ENCODE assay signal across 17 mouse cellular contexts in genomic region chr2:93746162-93746561, GRCm38 (mm10).
DNase-seq lines count a peak whose midpoint lies in the region; ATAC-seq and TF ChIP-seq lines count a peak whose summit lies in the region.
"Had no signal": no experiment of that assay in that cellular context is flagged by ENCODE, and none has a peak within 500 bp of the region (broad histone marks: within the 10 kb centered on the region; RNA-seq: fewer than 3 reads in every experiment).

No protein-coding gene starts in this region.

- WGBS in liver, adult 2 months: 27% methylated on average over 5 of the region's 5 CpGs
- WGBS in hindbrain, embryonic 12.5 days: 69% methylated on average over 5 of the region's 5 CpGs

- H3K36me3 ChIP-seq in liver, adult 2 months (ENCODE audit: control insufficient read depth, insufficient read depth, low read length): no peaks in the 10 kb centered on the region
- H3K36me3 ChIP-seq in hindbrain, embryonic 12.5 days: no peaks in the 10 kb centered on the region
- H3K36me3 ChIP-seq: forebrain, embryonic 10.5 days; limb, embryonic 15.5 days had no signal

- no peaks in the 10 kb centered on the region for H3K9me3 ChIP-seq in hindbrain, embryonic 12.5 days (replicated peaks)
- H3K9me3 ChIP-seq: forebrain, embryonic 10.5 days; G1E; limb, embryonic 15.5 days had no signal

- peaks cover 29% of the 10 kb centered on the region for H3K4me1 ChIP-seq in liver, adult 2 months (ENCODE audit: control insufficient read depth, insufficient read depth, low read length)
- H3K4me1 ChIP-seq in hindbrain, embryonic 12.5 days: peaks cover 24% of the 10 kb centered on the region

- peaks cover 6% of the 10 kb centered on the region; the same call in 1 of the 2 replicates for H3K79me2 ChIP-seq in liver, adult 2 months (ENCODE audit: control insufficient read depth, insufficient read depth, low read length)

- no peak overlapping the region for H3K4me2 ChIP-seq in hindbrain, embryonic 12.5 days (replicated peaks)
- H3K4me2 ChIP-seq: limb, embryonic 15.5 days had no signal

- no peak for TF ChIP-seq CTCF in liver, adult 2 months (IDR thresholded peaks at IDR 0.05; ENCODE audit: low read depth, low read length)

- no peak for TF ChIP-seq POLR2A in liver, adult 2 months (IDR thresholded peaks at IDR 0.05; ENCODE audit: extremely low read depth, insufficient read depth, low read length)

- no peak overlapping the region for H3K4me3 ChIP-seq in liver, adult 2 months (ENCODE audit: insufficient read depth, low read depth, low read length)
- H3K4me3 ChIP-seq in hindbrain, embryonic 12.5 days: no peak overlapping the region
- H3K4me3 ChIP-seq: forebrain, embryonic 10.5 days; left cerebral cortex, adult 2 months; limb, embryonic 15.5 days had no signal

- H3K9ac ChIP-seq in liver, adult 2 months (ENCODE audit: low read depth, low read length): peak overlapping the region; percentile 5; the same call in 1 of the 2 replicates
- no peak overlapping the region for H3K9ac ChIP-seq in hindbrain, embryonic 12.5 days
- H3K9ac ChIP-seq: limb, embryonic 15.5 days had no signal

- H3K27me3 ChIP-seq in liver, adult 2 months (ENCODE audit: control insufficient read depth, insufficient read depth, low read length): no peaks in the 10 kb centered on the region
- no peaks in the 10 kb centered on the region for H3K27me3 ChIP-seq in hindbrain, embryonic 12.5 days
- H3K27me3 ChIP-seq: limb, embryonic 15.5 days had no signal

- ATAC-seq in activated CD4-positive, CD25-positive, alpha-beta regulatory T cell, adult 4 months: peak; percentile 91
- no peak for ATAC-seq in hindbrain, embryonic 12.5 days (ENCODE audit: low FRiP score)

- peak overlapping the region; percentile 96 for H3K27ac ChIP-seq in liver, adult 2 months (replicated peaks; ENCODE audit: insufficient read depth, low read depth, low read length)
- no peak overlapping the region for H3K27ac ChIP-seq in hindbrain, embryonic 12.5 days
- H3K27ac ChIP-seq: left cerebral cortex, adult 2 months; limb, embryonic 15.5 days had no signal

- peak; percentile 92 for DNase-seq in liver, adult 2 months (ENCODE audit: extremely low read depth, low read depth, low spot score)
- no peak for DNase-seq in liver
- DNase-seq in induced T-regulatory cell, adult 2 months (ENCODE audit: low read depth): peak; percentile 76
- peak; percentile 16 for DNase-seq in naive thymus-derived CD4-positive, alpha-beta T cell, adult 2 months (ENCODE audit: low read depth)
- no peak for DNase-seq in kidney, postnatal 25 days
- no peak for DNase-seq in heart, adult 8-10 months (ENCODE audit: low spot score)
- DNase-seq: B cell, adult 2 months; cerebellum, adult 9-11 months; kidney, adult 2 months; spleen, adult 18-20 months; thymus, postnatal 4 days had no signal

Comparison
In these comparisons a context has a peak if more than half of its experiments do, and no peak if none do; other contexts are left out.
1. DNase-seq: peak in liver, adult 2 months (single experiment), induced T-regulatory cell, adult 2 months (single experiment) and naive thymus-derived CD4-positive, alpha-beta T cell, adult 2 months (single experiment); none in liver (single experiment), kidney, postnatal 25 days (0 of 2) and heart, adult 8-10 months (single experiment).